ENCODE assay signal across 14 mouse cellular contexts in genomic region chr3:105099526-105100269, GRCm38 (mm10). TPM values are rescaled to one million over a fixed set of nuclear protein-coding genes. Genes with fewer than 3 reads are reported as not detected.
DNase-seq lines count a peak whose midpoint lies in the region; ATAC-seq and TF ChIP-seq lines count a peak whose summit lies in the region.
"Had no signal": no experiment of that assay in that cellular context is flagged by ENCODE, and none has a peak within 500 bp of the region (broad histone marks: within the 10 kb centered on the region; RNA-seq: fewer than 3 reads in every experiment).

No protein-coding gene starts in this region.

- no peak overlapping the region for H3K9ac ChIP-seq in heart, adult 2 months (ENCODE audit: low read depth, low read length)
- H3K9ac ChIP-seq in kidney, postnatal 0 days (ENCODE audit: low read depth, low read length) = peak overlapping the region; percentile 1; the same call in 1 of the 2 replicates
- H3K9ac ChIP-seq in heart, postnatal 0 days (replicated peaks; ENCODE audit: low read depth, low read length) = peak overlapping the region; percentile 26; the same call in 1 of the 2 replicates
- H3K9ac ChIP-seq: neural tube, embryonic 12.5 days had no signal

- DNase-seq in heart, adult 11 months = peak; percentile 73
- DNase-seq in heart, adult 2 months = no peak
- DNase-seq in kidney, postnatal 0 days (ENCODE audit: low spot score) = peak; percentile 78
- DNase-seq in kidney, postnatal 14 days = no peak
- peak; percentile 21 for DNase-seq in R1 (ENCODE audit: low read depth, low spot score)
- DNase-seq in heart, postnatal 0 days (ENCODE audit: low spot score) = peak; percentile 31
- no peak for DNase-seq in cerebellum, adult 11-12 months
- DNase-seq in cerebellum, adult 18-20 months = no peak
- DNase-seq: B cell, adult 2 months; lung, postnatal 10 days had no signal

- H3K79me2 ChIP-seq in heart, adult 2 months (replicated peaks; ENCODE audit: control insufficient read depth, insufficient read depth, low read length) = no peaks in the 10 kb centered on the region

- H3K27ac ChIP-seq in heart, adult 2 months = no peak overlapping the region
- H3K27ac ChIP-seq in kidney, postnatal 0 days = peak overlapping the region; percentile 27; the same call in 1 of the 2 replicates
- H3K27ac ChIP-seq in heart, postnatal 0 days (ENCODE audit: low read depth) = peak overlapping the region; percentile 61
- H3K27ac ChIP-seq: neural tube, embryonic 12.5 days had no signal

- H3K4me1 ChIP-seq in heart, adult 2 months (ENCODE audit: control insufficient read depth, insufficient read depth, low read length) = peaks cover 3% of the 10 kb centered on the region; the same call in 1 of the 2 replicates
- H3K4me1 ChIP-seq in kidney, postnatal 0 days (replicated peaks; ENCODE audit: insufficient read depth, low read length) = peaks cover 9% of the 10 kb centered on the region; the same call in 1 of the 2 replicates
- H3K4me1 ChIP-seq in heart, postnatal 0 days (ENCODE audit: control insufficient read depth, insufficient read depth) = peaks cover 14% of the 10 kb centered on the region

- 38% methylated on average over 15 of the region's 15 CpGs for WGBS in heart, adult 2 months
- WGBS in kidney, postnatal 0 days = 17% methylated on average over 15 of the region's 15 CpGs
- WGBS in heart, postnatal 0 days = 30% methylated on average over 15 of the region's 15 CpGs

- no peak for TF ChIP-seq EP300 in heart, adult 2 months (IDR thresholded peaks at IDR 0.05; ENCODE audit: insufficient read depth, low read depth, low read length)
- 0 out of 2 replicates have a peak, but pooled peaks have one; percentile 25 for TF ChIP-seq EP300 in heart, postnatal 0 days (IDR thresholded peaks at IDR 0.05; ENCODE audit: low read depth)

- H3K4me2 ChIP-seq in kidney, postnatal 0 days (ENCODE audit: low read length) = no peak overlapping the region
- H3K4me2 ChIP-seq in heart, postnatal 0 days (ENCODE audit: low read depth, low read length) = no peak overlapping the region
- H3K4me2 ChIP-seq: neural tube, embryonic 12.5 days had no signal

- no peaks in the 10 kb centered on the region for H3K27me3 ChIP-seq in heart, adult 2 months (ENCODE audit: control insufficient read depth, insufficient read depth, low read length)
- H3K27me3 ChIP-seq in kidney, postnatal 0 days (ENCODE audit: insufficient read depth, low read length) = no peaks in the 10 kb centered on the region
- no peaks in the 10 kb centered on the region for H3K27me3 ChIP-seq in heart, postnatal 0 days (ENCODE audit: control insufficient read depth, insufficient read depth, low read length)
- H3K27me3 ChIP-seq: neural tube, embryonic 12.5 days had no signal

- no peaks in the 10 kb centered on the region for H3K36me3 ChIP-seq in heart, adult 2 months (ENCODE audit: control insufficient read depth, insufficient read depth, low read length)
- H3K36me3 ChIP-seq in kidney, postnatal 0 days (ENCODE audit: insufficient read depth, low read length) = no peaks in the 10 kb centered on the region
- no peaks in the 10 kb centered on the region for H3K36me3 ChIP-seq in heart, postnatal 0 days (replicated peaks; ENCODE audit: control insufficient read depth, insufficient read depth, low read length)
- H3K36me3 ChIP-seq: neural tube, embryonic 12.5 days had no signal

- intact Hi-C loops in heart, adult 2 months (cut with DNase I) = no loop called here

- no peak for TF ChIP-seq CTCF in heart, adult 2 months (IDR thresholded peaks at IDR 0.05)
- no peak for TF ChIP-seq CTCF in kidney, postnatal 0 days (IDR thresholded peaks at IDR 0.05; ENCODE audit: low read depth)
- TF ChIP-seq CTCF in heart, postnatal 0 days (IDR thresholded peaks at IDR 0.05; ENCODE audit: low read depth) = no peak

- H3K9me3 ChIP-seq in kidney, postnatal 0 days (replicated peaks; ENCODE audit: low read length) = no peaks in the 10 kb centered on the region
- no peaks in the 10 kb centered on the region for H3K9me3 ChIP-seq in heart, postnatal 0 days (replicated peaks; ENCODE audit: control insufficient read depth, low read length)
- H3K9me3 ChIP-seq: neural tube, embryonic 12.5 days had no signal

- TF ChIP-seq POLR2A in heart, adult 2 months (IDR thresholded peaks at IDR 0.05; ENCODE audit: insufficient read depth, low read depth, low read length) = no peak

- H3K4me3 ChIP-seq in heart, adult 2 months = no peak overlapping the region
- H3K4me3 ChIP-seq in kidney, postnatal 0 days (replicated peaks; ENCODE audit: low read depth, low read length) = no peak overlapping the region
- no peak overlapping the region for H3K4me3 ChIP-seq in heart, postnatal 0 days (ENCODE audit: low read depth, low read length)
- H3K4me3 ChIP-seq: neural tube, embryonic 12.5 days had no signal

- peak; percentile 79 for ATAC-seq in kidney, postnatal 0 days (replicated peaks; ENCODE audit: low FRiP score, low read depth)
- ATAC-seq in heart, postnatal 0 days (ENCODE audit: insufficient read depth, low read depth) = peak; percentile 75

RNA-seq across cellular contexts. Expression of gene 4930564D02Rik, which starts 33.1 kb away (rescaled TPM):
- not detected for total RNA-seq in heart, adult 2 months (2021)
- polyA plus RNA-seq in heart, adult 2 months (2012; rRNA removed) = not detected in 2 replicates
- polyA plus RNA-seq in kidney, postnatal 0 days (2015; fragmentation: Nextera tagmentation; extraction: Ambion mirVana) = not detected in 2 replicates
- total RNA-seq in heart, postnatal 0 days (2014; rRNA removed; ENCODE audit: low replicate concordance) = not detected in 2 replicates
- polyA plus RNA-seq in heart, postnatal 0 days (2015; fragmentation: Nextera tagmentation; extraction: Ambion mirVana) = not detected in 2 replicates
- total RNA-seq: common myeloid progenitor, adult 5-6 weeks had no signal
- polyA plus RNA-seq: large intestine, adult 2 months; limb, embryonic 11.5 days; neural tube, embryonic 12.5 days had no signal

RNA-seq across cellular contexts. Expression of gene Cttnbp2nl, which starts 46.8 kb away (rescaled TPM):
- total RNA-seq in heart, adult 2 months (2021) = 10 to 100 TPM; 15.3 to 20.9 TPM
- 3.9 and 4.1 TPM in 2 replicates for polyA plus RNA-seq in heart, adult 2 months (2012; rRNA removed)
- polyA plus RNA-seq in kidney, postnatal 0 days (2015; fragmentation: Nextera tagmentation; extraction: Ambion mirVana) = 26.4 and 26.5 TPM in 2 replicates
- 8.9 and 15.0 TPM in 2 replicates for total RNA-seq in heart, postnatal 0 days (2014; rRNA removed; ENCODE audit: low replicate concordance)
- 12.6 and 13.5 TPM in 2 replicates for polyA plus RNA-seq in heart, postnatal 0 days (2015; fragmentation: Nextera tagmentation; extraction: Ambion mirVana)

Comparison
In these comparisons a context has a peak if more than half of its experiments do, and no peak if none do; other contexts are left out.
1. DNase-seq: peak in heart, adult 11 months (single experiment), kidney, postnatal 0 days (single experiment), R1 (single experiment) and heart, postnatal 0 days (single experiment); none in heart, adult 2 months (0 of 2), kidney, postnatal 14 days (single experiment), cerebellum, adult 11-12 months (single experiment) and cerebellum, adult 18-20 months (0 of 2).